Mouse (Mus musculus): ENCODE data around the gene Pstpip1. TPM values are rescaled to one million over a fixed set of nuclear protein-coding genes. Genes with fewer than 3 reads are reported as not detected.

Pstpip1 gene
- polyA plus RNA-seq, 1 experiment from 2014 or later, result 0.70 TPM

DNA sequence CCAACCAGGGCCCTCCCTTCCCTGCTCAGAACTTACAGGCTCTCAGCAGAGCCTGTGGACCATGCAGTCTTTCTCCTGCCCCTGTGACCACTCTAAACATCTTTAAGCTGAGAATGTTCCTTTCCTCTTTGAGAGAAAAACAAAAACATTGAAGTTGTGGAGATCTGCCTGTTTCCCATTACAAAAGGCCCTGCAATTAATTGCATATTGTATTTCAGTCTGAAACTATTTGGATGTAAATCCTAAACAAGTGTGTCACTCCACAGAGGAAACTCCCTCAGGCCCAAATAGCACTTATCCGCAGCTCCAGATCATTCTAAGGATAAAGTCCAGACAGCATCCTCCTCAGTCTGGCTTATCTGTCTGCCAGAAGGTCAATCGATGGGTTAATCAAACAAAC, 16.9 kb upstream of the Pstpip1 start:
- Histone ChIP-seq H3K4me2 (ENCODE audit: low read length) (no peak overlapping the region), H3K9me3 (ENCODE audit: control insufficient read depth, low read length) (no peaks in the 10 kb centered on the region), H3K36me3 (ENCODE audit: control insufficient read depth, insufficient read depth) (peaks cover 6% of the 10 kb centered on the region), H3K27me3 (replicated peaks; ENCODE audit: control insufficient read depth, insufficient read depth, low read length) (no peaks in the 10 kb centered on the region), H3K27ac (ENCODE audit: low read length) (no peak overlapping the region), H3K9ac (replicated peaks; ENCODE audit: low read depth, low read length) (no peak overlapping the region), H3K4me1 (replicated peaks; ENCODE audit: control insufficient read depth, insufficient read depth, low read length) (peaks cover 6% of the 10 kb centered on the region), H3K4me3 (replicated peaks; ENCODE audit: low read length) (no peak overlapping the region)
- WGBS, result 83% methylated on average over 2 of the region's 2 CpGs
- no peak for ATAC-seq

- Histone ChIP-seq H3K4me2 (ENCODE audit: low read length) (no peak overlapping the region), H3K9me3 (ENCODE audit: control insufficient read depth, low read length) (no peaks in the 10 kb centered on the region), H3K27me3 (replicated peaks; ENCODE audit: control insufficient read depth, insufficient read depth, low read length) (no peaks in the 10 kb centered on the region), H3K4me3 (replicated peaks; ENCODE audit: low read length) (no peak overlapping the region), H3K27ac (ENCODE audit: low read length) (no peak overlapping the region), H3K36me3 (ENCODE audit: control insufficient read depth, insufficient read depth) (peaks cover 3% of the 10 kb centered on the region; the same call in 1 of the 2 replicates), H3K4me1 (replicated peaks; ENCODE audit: control insufficient read depth, insufficient read depth, low read length) (peaks cover 6% of the 10 kb centered on the region), H3K9ac (replicated peaks; ENCODE audit: low read depth, low read length) (no peak overlapping the region)
- no peak for ATAC-seq
- WGBS, result 79% methylated on average over 12 of the region's 12 CpGs
Measured at GRCm38 (mm10) chr9:56074863-56075262, 14.9 kb upstream of the Pstpip1 start.

- no peak overlapping the region for H3K27ac ChIP-seq (ENCODE audit: low read length)
- no peaks in the 10 kb centered on the region for H3K9me3 ChIP-seq (ENCODE audit: control insufficient read depth, low read length)
- no peaks in the 10 kb centered on the region for H3K27me3 ChIP-seq (replicated peaks; ENCODE audit: control insufficient read depth, insufficient read depth, low read length)
- peaks cover 6% of the 10 kb centered on the region for H3K4me1 ChIP-seq (replicated peaks; ENCODE audit: control insufficient read depth, insufficient read depth, low read length)
- no peak overlapping the region for H3K4me2 ChIP-seq (ENCODE audit: low read length)
- H3K9ac ChIP-seq (replicated peaks; ENCODE audit: low read depth, low read length), result no peak overlapping the region
- peaks cover 3% of the 10 kb centered on the region; the same call in 1 of the 2 replicates for H3K36me3 ChIP-seq (ENCODE audit: control insufficient read depth, insufficient read depth)
- ATAC-seq, result peak; percentile 72
- no peak overlapping the region for H3K4me3 ChIP-seq (replicated peaks; ENCODE audit: low read length)
- 4% methylated on average over 4 of the region's 4 CpGs for WGBS
Measured at GRCm38 (mm10) chr9:56075264-56075663, 14.5 kb upstream of the Pstpip1 start.

GRCm38 (mm10) chr9:56075901-56076620, 13.7 kb upstream of the Pstpip1 start:
- no peaks in the 10 kb centered on the region for H3K9me3 ChIP-seq (ENCODE audit: control insufficient read depth, low read length)
- no peak overlapping the region for H3K4me2 ChIP-seq (ENCODE audit: low read length)
- WGBS, result 72% methylated on average over 7 of the region's 7 CpGs
- no peak overlapping the region for H3K4me3 ChIP-seq (replicated peaks; ENCODE audit: low read length)
- H3K36me3 ChIP-seq (ENCODE audit: control insufficient read depth, insufficient read depth), result peaks cover 3% of the 10 kb centered on the region; the same call in 1 of the 2 replicates
- H3K27ac ChIP-seq (ENCODE audit: low read length), result no peak overlapping the region
- H3K4me1 ChIP-seq (replicated peaks; ENCODE audit: control insufficient read depth, insufficient read depth, low read length), result peaks cover 6% of the 10 kb centered on the region
- H3K9ac ChIP-seq (replicated peaks; ENCODE audit: low read depth, low read length), result no peak overlapping the region
- ATAC-seq, result no peak
- no peaks in the 10 kb centered on the region for H3K27me3 ChIP-seq (replicated peaks; ENCODE audit: control insufficient read depth, insufficient read depth, low read length)

DNA sequence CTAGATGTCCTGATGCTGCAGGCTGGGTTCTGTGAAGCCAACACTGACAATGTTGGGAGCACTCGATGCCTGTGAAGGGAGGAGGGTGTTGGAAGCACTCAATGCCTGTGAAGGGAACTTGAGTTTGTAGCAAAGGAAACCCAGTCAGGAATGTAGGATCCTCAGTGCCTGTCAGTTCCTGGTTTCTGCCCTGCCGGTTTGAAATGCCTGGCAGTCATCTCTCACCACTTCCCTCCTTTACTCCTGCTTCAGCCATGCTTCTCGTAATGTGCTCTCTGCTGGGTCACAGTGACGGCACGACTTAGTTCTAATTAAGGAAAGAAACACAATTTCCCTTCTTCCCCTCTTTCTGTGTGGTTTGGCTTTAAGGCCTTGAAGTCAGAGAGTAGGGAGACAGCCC, 10.2 kb upstream of the Pstpip1 start:
- Histone ChIP-seq H3K27me3 (replicated peaks; ENCODE audit: control insufficient read depth, insufficient read depth, low read length) (no peaks in the 10 kb centered on the region), H3K27ac (ENCODE audit: low read length) (no peak overlapping the region), H3K36me3 (ENCODE audit: control insufficient read depth, insufficient read depth) (no peaks in the 10 kb centered on the region), H3K9me3 (ENCODE audit: control insufficient read depth, low read length) (no peaks in the 10 kb centered on the region), H3K4me2 (ENCODE audit: low read length) (no peak overlapping the region), H3K4me3 (replicated peaks; ENCODE audit: low read length) (no peak overlapping the region), H3K9ac (replicated peaks; ENCODE audit: low read depth, low read length) (no peak overlapping the region), H3K4me1 (replicated peaks; ENCODE audit: control insufficient read depth, insufficient read depth, low read length) (peaks cover 6% of the 10 kb centered on the region)
- ATAC-seq, result no peak
- WGBS, result 90% methylated on average over 5 of the region's 5 CpGs

- Histone ChIP-seq H3K4me3 (replicated peaks; ENCODE audit: low read length) (no peak overlapping the region), H3K4me1 (replicated peaks; ENCODE audit: control insufficient read depth, insufficient read depth, low read length) (peaks cover 8% of the 10 kb centered on the region), H3K36me3 (ENCODE audit: control insufficient read depth, insufficient read depth) (no peaks in the 10 kb centered on the region), H3K27me3 (replicated peaks; ENCODE audit: control insufficient read depth, insufficient read depth, low read length) (no peaks in the 10 kb centered on the region), H3K4me2 (ENCODE audit: low read length) (no peak overlapping the region), H3K27ac (ENCODE audit: low read length) (no peak overlapping the region), H3K9me3 (ENCODE audit: control insufficient read depth, low read length) (no peaks in the 10 kb centered on the region), H3K9ac (replicated peaks; ENCODE audit: low read depth, low read length) (no peak overlapping the region)
- WGBS, result 93% methylated on average over 5 of the region's 5 CpGs
- no peak for ATAC-seq
Measured at GRCm38 (mm10) chr9:56086524-56086923, 3.2 kb upstream of the Pstpip1 start.

DNA sequence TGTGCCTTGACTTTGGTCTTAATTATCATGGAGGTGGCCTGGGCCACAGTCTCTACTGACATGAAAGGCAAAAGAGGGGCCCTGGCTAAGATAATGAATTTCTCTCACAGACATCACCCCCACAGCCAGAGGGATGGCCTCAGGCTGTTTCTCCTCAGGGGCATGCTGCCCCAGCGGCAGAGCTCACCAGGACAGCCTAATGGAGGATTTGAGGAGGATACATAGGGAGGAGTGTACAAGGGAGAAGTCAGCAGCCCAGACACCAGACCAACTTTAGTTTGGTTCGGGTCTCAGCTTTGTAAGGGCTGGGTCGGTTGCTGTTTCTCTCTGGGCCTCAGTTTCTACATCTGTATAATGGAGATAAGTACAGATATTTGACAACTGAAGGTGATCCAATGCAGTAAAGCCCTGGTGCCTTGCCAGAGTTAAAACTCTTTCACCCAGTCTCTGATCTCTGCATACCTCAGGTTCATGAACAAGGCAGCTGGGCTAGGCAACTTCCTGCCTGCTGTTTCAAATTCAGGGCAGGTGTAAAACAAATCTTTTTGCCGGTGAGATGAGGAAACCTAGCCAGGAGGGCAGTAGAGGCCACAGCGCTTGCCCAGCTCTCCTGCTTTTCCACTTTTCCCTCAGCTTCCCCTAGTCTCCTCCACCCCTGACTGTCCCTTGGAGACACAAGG, 924 bp downstream of the Pstpip1 start:
- H3K9me3 ChIP-seq (ENCODE audit: control insufficient read depth, low read length), result no peaks in the 10 kb centered on the region
- H3K36me3 ChIP-seq (ENCODE audit: control insufficient read depth, insufficient read depth), result no peaks in the 10 kb centered on the region
- no peak for ATAC-seq
- no peak overlapping the region for H3K27ac ChIP-seq (ENCODE audit: low read length)
- H3K4me3 ChIP-seq (replicated peaks; ENCODE audit: low read length), result no peak overlapping the region
- WGBS, result 82% methylated on average over 5 of the region's 5 CpGs
- no peaks in the 10 kb centered on the region for H3K27me3 ChIP-seq (replicated peaks; ENCODE audit: control insufficient read depth, insufficient read depth, low read length)
- H3K4me2 ChIP-seq (ENCODE audit: low read length), result no peak overlapping the region
- no peak overlapping the region for H3K9ac ChIP-seq (replicated peaks; ENCODE audit: low read depth, low read length)
- peaks cover 8% of the 10 kb centered on the region for H3K4me1 ChIP-seq (replicated peaks; ENCODE audit: control insufficient read depth, insufficient read depth, low read length)

GRCm38 (mm10) chr9:56092102-56092501, 2.3 kb downstream of the Pstpip1 start:
- Histone ChIP-seq H3K4me2 (ENCODE audit: low read length) (no peak overlapping the region), H3K9ac (replicated peaks; ENCODE audit: low read depth, low read length) (no peak overlapping the region), H3K4me3 (replicated peaks; ENCODE audit: low read length) (no peak overlapping the region), H3K4me1 (replicated peaks; ENCODE audit: control insufficient read depth, insufficient read depth, low read length) (peaks cover 8% of the 10 kb centered on the region), H3K27ac (ENCODE audit: low read length) (no peak overlapping the region), H3K9me3 (ENCODE audit: control insufficient read depth, low read length) (no peaks in the 10 kb centered on the region), H3K36me3 (ENCODE audit: control insufficient read depth, insufficient read depth) (no peaks in the 10 kb centered on the region), H3K27me3 (replicated peaks; ENCODE audit: control insufficient read depth, insufficient read depth, low read length) (no peaks in the 10 kb centered on the region)
- WGBS, result 42% methylated on average over 2 of the region's 2 CpGs
- no peak for ATAC-seq

- H3K27me3 ChIP-seq (replicated peaks; ENCODE audit: control insufficient read depth, insufficient read depth, low read length), result no peaks in the 10 kb centered on the region
- no peak overlapping the region for H3K4me2 ChIP-seq (ENCODE audit: low read length)
- no peak overlapping the region for H3K4me3 ChIP-seq (replicated peaks; ENCODE audit: low read length)
- H3K9me3 ChIP-seq (ENCODE audit: control insufficient read depth, low read length), result no peaks in the 10 kb centered on the region
- H3K4me1 ChIP-seq (replicated peaks; ENCODE audit: control insufficient read depth, insufficient read depth, low read length), result no peaks in the 10 kb centered on the region
- 89% methylated on average over 4 of the region's 4 CpGs for WGBS
- no peak overlapping the region for H3K27ac ChIP-seq (ENCODE audit: low read length)
- ATAC-seq, result no peak
- no peaks in the 10 kb centered on the region for H3K36me3 ChIP-seq (ENCODE audit: control insufficient read depth, insufficient read depth)
- no peak overlapping the region for H3K9ac ChIP-seq (replicated peaks; ENCODE audit: low read depth, low read length)
Measured at GRCm38 (mm10) chr9:56097584-56098298, 8.0 kb downstream of the Pstpip1 start.

All from forebrain, embryonic 16.5 days (tissue).